Mouse (Mus musculus) CD4-positive, CD25-positive, alpha-beta regulatory T cell, adult 4 months (primary cell): Measurements from ENCODE around the gene Chpt1. TPM values are rescaled to one million over a fixed set of nuclear protein-coding genes. Genes with fewer than 3 reads are reported as not detected.
"Not testable (repeated sequence)": the region's sequence is repeated elsewhere in the genome, so short reads cannot be mapped to it uniquely, and the experiment has no call there.

ENCODE experiments used
- ATAC-seq: one replicate; pipeline ENCODE4 v1.8.0; 2017
- polyA plus RNA-seq, 2 experiments: library from polyadenylated mRNA; unstranded; fragments of 100-300 nt; shearing (Covaris generic); gene quantifications; one replicate each; pipeline ENCODE4 v1.2.1; 2017

The Chpt1 gene
- polyA plus RNA-seq = 1 to 10 TPM; 4.1 to 4.5 TPM

DNA sequence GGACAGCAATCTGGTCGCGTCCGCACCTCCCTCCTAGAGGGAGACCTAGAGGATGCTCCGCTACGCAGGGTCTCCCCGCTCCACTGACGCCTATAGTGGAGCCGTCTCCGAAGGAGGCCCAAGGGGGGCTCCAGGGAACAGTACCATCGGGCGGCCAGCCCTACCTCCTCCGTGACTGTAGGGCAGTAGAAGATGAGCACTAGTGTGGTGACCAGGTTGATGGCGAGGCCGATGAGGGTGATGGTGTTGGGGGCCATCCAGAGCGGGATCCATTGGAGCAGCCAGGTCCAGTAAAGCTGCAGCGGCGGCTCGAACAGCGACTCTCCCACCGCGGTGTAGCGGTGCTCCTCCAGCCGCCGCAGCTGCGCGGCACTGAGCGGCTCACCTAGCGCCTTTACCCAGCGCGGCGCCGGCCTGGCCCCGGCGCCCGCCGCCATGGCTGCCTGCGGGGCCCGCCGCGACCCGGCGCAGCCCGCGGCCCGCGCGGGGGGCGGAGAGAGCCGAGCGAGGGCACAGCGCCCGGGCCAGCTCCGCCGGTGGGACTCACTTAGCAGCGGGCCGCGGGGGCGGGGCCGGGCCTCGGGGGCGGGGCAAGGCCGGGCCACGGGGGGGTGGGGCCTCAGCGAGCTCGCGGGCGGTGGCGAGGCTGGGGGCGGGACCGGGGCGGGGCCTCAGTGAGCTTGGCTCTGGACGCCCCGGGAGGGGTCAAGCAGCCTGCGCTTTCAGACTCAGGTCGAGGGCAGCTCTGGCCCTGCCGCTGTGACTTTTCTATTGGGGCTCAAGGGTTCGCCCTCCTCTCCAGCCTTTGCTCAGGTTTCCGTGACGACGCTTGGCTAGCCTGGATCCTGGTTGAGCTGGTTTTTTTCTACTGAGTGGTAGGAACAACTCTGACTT lies at the start of gene Chpt1:
Gene Chpt1 (minus strand): TSS at position 653 of the 894 bp plus-strand sequence.
- ATAC-seq = peak; percentile 88

DNA sequence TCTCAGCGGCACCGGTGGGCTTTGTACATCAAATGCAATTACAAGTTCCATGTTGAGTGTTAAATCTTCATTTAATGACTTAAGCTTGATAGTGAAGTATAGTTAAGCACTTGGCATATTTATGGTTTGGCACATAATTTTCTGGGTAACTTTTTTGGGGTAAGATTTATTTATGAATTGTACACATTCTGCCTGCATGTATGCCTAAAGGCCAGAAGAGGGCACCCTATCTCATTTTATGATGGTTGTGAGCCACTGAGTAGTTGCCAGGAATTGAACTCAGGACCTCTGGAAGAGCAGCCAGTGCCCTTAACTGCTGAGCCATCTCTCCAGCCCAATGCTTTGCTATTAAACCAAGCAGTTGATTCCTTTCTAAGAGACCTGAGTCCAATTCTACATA lies 48.9 kb upstream of the Chpt1 start:
- ATAC-seq = no peak

DNA sequence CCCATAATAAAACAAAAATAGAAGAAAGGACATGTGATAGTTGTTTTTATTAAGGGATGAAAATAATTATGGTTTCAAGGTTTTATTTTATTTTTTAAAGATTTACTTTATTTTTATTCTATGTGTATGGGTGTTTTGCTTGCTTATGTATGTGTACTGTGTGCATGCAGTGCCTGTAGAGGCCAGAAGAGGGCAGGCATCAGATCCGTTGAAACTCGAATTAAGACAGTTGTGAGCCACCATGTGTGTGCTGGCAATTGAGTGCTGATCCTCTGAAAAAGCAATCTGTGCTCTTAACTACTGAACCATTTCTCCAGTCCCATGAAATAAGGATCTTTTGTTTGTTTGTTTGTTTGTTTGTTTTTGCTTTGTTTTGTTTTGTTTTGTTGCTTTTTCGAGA lies 46.4 kb upstream of the Chpt1 start:
- no peak for ATAC-seq

DNA sequence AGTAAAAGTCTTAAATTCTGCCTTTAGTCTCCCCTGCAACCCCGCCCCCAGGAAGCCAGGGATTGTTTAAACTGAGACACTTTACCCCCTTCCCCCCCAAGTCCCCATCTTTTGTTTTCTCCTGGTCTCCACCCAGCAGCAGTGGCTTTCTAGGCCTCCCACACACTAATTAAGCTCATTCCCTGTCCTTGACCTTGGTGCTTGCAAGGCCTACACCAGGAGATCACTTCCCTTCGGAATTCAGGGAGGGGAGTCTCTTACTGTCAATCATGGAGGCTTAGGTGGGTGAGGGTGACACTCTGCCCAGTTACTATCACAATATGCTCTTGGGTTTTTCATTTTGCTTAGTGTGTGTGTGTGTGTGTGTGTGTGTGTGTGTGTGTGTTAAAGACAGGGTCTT lies 43.8 kb upstream of the Chpt1 start:
- no peak for ATAC-seq

DNA sequence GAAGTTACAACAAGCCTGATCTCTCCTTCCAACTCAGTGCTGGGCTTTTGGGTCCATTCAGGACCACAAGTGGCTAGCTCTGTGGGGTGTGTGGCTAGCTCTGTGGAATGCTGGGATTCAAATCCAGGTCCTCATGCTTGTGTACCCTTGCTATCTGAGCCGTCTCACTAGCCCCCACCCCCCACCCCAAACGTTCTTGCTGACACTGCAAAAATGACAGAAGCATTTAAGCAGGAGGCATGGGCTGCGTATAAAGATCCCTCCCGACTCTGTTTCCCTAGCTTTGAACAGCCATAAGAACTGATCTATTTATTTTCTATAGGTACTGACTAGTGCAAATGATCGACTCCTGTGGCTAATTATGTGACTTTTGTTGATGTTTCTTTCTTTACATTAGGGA lies 26.8 kb upstream of the Chpt1 start:
- no peak for ATAC-seq

DNA sequence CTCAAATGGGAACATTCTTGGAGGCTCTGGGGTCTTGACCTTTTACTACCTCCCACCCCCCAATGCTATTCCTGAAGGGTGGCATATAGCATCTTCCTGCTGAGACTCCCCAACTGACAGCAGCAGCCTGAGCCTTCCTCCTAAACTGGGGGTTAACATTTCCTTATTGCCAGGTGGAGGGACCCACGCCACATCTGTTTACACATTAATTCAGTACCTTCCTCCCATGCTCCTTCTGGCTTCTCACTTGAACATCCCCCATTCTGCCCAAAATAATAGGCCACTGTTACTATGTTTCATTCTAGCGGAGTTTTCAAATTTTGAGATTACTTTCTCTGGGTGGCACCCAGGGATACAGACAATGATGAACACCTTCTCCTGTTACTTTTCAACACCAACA lies 20.1 kb upstream of the Chpt1 start:
- no peak for ATAC-seq

DNA sequence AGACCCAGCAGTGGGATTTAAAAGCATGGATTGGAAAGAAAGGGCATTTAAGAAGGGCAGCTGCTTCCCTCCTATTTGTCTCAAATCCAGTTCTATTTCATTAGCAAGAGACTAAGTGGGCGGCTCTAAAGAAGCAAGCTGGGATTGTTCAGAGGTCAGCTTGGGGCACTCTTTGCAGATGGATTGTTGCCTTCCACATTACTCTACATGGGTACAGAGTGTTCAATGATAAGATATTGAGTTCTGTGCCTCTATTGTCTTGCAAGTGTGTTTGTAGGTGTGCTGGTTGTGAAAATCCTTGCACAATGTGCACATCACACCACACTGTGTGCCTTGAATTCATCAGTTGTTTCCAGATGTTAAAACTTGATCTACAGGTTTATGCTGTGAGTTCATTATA lies 19.3 kb upstream of the Chpt1 start:
- ATAC-seq = no peak

DNA sequence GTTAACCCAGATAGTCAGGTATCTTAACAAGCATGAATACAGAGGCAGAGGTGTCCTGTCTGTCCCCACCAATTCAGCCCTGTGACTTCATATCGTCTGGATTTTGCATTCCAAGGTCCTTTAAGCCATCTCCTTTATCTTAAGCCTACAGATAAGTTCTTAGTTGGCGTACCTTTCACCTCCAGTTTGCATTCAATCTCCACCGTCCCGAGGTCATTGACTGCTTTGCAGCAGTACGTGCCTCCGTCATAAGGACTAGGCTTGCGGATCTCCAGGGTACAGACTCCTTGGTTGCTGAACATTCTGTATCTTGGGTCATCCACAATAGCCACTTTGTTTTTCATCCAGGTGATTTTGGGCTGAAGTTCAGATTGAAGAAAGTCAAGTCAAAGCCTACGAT lies 18.9 kb upstream of the Chpt1 start:
- no peak for ATAC-seq

DNA sequence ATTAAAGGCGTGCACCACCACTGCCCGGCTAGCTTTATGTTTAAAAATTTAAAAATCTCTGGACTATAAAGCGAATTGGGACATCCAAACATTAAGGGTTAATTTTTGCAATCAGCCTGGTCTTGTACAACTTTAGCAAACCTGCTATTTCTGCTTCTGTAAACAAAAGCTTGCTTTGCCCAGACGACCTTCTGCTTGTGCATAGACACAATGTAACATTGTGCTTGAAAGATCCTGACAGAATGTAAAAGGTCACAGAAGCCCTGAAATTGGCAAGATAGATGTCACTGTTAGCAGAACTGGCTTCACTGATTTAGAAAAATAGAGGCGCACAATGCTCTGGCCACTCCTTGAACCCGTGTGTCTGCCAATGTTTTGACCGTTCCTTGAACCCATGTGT lies 11.2 kb upstream of the Chpt1 start:
- not testable (repeated sequence) for ATAC-seq

DNA sequence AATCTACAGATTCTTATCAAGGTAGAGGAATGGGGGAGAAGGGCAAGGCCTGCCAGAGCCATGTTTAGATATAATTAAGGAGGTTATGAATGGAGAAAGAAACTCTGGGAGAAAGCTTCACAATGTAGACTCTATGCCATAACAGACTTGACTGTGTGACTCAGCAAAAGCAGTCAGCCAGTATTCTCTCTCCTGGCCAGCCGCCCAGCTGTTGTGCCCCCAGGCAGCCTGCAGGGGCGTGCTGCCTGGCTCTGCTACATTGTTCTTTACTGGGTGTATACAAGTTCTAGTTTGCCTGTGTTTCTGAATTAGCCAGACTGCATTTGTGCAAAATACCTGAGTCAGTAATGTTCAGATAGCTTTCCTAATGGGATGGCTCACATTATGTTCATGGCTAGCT lies 10.6 kb upstream of the Chpt1 start:
- no peak for ATAC-seq

DNA sequence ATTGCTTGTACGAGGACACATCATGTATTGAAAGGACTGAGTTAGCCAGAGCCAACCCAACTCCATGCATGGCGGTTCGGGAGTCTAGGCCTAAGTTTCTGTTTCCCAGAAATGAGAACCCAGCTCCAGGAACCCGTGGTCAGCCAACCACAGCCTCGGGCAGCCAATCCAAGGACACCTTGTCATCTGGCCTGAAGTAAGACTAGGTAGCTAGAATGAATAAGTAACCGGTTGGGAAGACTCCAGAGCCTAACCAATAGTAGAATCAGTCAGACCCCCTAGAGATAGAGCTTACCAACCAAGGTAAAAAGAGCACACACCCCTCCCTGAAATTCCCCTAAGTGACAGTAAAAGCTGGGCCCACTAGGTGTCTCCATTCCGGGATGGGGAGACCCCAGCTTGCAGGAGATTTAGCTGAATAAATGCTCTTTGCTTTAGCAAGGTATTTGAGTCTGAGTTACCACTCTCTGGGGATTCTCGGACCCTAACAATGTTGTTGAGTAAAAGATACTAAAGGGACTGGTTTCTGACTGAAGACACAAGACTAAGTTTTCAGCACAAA lies 9.8 kb upstream of the Chpt1 start:
- ATAC-seq = no peak

DNA sequence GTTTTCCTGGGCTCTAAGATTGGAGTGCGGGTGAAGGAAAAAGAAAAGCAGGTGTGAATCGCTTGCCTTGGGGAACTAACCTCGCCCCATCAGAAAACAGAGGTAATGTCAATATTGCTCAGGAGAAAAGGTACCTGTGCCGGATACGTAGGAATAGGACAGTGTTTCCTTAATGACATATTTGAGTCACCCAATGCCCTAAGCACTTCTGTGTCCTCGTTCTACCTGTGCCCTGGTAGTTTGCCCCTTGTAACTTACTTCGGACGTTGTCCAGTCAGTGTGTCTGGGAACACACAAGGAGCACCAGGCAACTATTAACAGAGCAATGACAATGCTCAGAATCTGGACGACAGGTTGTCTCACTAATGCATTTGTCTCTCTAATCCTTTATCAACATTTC lies 7.5 kb upstream of the Chpt1 start:
- no peak for ATAC-seq

DNA sequence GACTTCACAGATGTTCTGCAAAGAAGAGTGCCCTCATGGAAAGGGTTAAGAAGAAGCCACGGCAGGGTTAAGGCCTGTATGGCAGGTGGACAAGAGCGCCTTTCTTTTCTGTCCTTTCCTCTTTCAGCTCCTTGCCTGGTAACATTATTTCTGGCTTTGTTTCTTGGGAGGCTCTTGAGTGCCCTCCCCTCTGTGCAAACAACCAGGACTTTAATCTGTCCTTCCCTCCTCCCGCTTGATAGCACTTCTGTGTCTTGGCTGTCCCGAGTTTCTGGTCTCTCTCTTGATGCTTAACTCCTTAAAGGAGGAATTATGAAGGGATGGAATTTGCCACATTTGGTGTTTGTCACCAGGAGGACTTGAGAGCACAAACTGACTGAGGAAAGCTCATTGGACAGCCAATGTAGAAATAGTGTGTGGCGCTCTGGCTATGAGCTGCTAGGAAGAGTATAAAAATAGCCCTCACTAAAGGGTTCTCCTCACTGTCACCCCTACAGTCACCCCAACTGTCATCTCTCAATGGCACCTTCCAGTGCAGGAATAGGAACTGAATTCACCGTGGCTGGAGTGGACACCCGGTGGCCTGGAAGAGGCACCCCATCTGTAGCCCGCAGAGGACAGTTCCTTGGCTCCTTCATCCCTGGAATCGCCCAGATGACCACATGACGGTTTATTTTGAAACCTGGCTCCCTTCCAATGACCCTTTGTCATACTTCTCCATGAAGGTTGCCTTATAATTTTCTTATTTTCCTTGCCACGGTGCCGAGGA lies 6.8 kb upstream of the Chpt1 start:
- no peak for ATAC-seq

DNA sequence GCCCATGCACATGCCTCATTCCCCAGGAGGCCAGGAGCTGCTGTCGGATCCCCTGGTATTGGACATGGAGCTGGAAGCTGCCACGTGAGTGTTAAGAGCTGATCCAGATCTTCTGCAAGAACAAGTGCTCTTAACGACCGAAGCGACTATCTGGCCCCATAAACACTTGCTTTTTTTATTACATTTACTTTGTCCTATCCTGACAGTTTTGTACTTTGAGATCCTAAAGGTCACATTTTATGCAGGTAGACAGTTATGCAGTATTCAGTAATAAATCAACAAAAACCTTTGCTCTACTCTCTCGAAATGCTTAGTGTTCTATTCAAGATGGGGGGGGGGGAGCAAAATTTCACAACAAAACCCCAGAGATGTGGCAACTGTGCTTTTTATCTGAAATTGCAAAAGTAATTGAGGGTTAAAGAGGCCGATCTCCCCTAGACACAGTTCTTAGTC lies 3.8 kb upstream of the Chpt1 start:
- no peak for ATAC-seq

DNA sequence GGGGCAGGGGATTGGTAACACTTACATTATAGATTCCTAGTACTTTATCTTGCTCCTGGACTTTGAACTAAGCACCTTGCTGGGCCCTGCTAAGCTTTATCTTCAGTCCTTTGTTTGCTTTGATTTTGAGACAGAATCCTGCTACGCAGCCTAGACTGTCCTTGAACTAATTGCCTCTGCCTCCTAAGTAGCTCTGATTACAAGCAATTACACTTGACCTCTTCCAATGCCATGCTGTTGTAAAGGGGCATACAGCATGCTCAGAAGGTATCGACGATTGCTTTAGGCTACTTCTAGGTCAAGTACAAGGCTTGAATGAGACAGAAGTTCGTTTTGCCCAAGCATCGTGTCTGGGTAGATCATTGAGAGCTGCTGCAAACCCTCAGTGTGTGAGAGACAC lies 1.4 kb upstream of the Chpt1 start:
- ATAC-seq = no peak

DNA sequence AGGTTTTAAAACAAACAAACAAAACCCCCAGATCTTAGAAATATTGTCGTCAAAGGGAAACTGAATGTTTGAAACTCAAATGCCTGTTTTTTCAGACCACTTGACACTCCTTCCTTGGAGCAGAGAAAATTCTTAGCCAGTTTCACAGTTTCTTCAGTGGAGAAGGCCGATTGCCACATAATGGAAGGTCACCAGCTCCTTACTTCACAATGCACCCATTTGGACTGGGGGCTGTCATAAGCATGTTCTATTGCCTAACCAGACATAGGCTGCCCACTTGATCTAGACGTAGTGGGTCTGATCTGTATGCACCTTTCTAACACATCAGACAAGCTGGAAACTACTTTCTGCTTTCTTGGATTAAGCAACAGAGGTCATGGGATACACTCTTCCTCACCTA lies 608 bp upstream of the Chpt1 start:
- ATAC-seq = no peak

DNA sequence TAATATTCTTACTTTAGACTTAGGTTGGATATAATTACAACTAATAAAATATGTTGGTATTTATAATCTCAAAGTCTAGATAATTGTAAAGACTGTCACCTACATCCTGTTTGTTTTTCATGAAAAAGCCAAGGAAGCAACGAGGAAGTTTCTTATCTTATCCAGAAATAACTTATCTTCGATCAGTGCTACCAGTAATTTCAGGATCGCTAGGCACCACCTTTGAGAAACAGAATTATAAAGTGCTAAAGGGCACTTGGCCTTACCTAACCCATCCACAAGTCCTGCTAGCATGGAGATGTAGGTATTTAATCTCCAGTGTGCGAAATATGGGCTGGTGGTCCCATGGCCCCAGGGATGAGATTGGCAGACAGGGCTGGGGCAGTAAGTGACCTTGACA lies 954 bp downstream of the Chpt1 start:
- peak; percentile 2 for ATAC-seq

DNA sequence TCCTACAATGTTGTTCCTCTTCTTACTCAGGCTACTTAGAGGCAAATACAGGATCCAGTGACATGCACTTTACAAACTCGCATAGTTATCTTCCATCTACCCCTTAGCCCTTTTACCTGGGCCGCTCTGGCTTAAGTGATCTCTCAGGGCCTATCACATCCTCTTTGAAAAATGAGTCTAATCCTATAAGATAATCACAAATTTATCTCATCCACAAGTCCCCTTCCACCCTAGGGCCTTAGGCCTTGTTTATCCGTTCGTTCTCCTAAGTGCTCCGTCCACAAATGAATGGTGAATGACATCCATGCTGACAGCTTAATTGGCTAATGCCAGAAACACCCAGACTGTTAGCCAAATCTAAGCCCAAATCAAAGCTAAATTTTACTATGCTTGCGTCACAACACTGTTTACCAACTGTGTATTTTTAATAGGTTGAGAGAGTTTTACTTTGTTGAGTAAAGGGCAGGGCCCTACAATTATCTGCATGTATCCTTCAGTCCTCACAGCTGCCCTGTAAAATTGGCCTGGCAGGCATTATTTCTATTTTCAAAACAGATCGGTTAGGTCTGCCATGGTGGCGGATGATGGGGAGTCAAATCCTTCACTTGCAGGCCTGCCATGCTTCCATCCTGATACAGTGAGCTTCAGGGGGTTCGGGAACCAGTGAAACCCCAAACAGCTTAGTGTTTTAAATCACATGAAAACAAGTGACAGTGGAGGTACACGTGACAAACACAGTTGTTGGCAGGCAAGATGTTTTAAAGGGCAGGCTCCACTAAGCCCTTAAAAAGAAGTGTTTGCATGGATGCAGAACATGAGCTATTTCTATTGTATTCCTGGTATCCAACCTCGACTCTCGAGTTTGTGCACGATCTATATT lies 1.7 kb downstream of the Chpt1 start:
- no peak for ATAC-seq

DNA sequence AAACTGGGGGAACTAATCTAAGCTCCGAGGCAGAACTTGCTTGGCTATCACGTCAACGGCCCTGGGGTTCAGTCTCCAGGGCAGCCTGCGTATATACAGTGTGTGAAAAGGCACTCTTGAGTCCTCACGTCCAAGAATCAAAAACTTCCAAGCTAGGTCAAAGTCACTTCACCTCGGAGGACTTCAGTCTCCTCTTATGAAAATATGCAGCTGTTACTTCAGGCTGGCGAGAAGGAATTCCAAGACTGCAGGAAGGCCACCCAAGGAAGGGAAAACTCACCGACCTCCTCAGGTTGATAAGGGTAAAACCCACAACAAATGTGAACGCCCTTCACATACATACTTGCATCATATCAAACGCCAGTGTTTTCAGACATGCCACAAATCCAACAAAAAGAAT lies 2.5 kb downstream of the Chpt1 start:
- ATAC-seq = no peak

DNA sequence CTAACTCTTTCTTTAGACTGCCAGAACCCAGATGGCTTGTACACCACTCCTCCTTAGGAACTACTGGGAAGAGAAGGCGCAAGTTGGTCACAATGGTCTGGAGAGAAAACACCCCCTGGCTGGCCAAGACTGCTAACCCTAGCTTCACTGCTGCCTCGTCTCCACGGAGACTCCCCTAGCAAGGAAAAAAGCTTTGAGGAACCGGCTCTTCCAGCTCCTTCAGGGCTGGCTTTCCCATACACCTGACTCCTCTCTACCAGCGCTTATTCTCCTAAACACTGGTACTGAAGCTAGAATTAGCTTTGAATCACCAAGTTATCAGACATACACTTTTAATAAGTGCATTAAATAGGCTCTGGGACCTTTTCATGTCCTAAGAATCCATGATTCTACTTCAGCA lies 3.9 kb downstream of the Chpt1 start:
- ATAC-seq = no peak

DNA sequence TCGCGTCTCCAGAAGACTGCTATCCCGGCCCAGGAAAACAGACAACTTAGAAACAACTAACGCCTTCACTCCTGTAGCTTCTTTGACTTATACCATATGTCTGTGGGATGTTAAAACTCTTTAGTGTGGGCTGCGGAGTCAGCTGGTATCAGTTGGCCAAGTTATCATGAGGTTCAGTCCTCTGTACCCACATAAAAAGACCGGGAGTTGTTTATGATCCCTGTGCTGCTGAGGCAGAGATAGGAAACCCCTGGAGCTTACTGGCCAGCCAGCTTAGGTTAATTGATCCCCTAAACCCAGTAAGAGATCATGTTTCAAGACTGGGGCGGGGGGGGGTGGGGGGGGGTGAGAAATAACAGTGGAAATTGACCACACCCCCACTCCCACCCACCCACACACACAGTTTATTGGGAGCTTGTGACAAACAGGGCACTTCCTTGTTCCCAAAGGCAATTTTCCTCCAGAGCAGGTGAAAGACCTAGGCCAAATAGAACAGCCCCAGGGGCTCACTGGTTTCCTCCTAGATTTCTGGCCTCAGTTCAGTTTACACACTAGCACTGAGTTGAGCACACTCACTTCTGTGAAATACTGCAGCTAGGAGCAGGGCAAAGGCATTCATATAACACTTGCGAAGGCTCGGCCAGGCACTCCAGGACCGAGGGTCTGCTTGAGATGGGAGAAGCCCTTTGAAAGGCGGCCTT lies 6.9 kb downstream of the Chpt1 start:
- no peak for ATAC-seq
